Comparison of ENCODE assay signal across 9 mouse cellular contexts in genomic region chr15:101233641-101234275, GRCm38 (mm10). TPM values are rescaled to one million over a fixed set of nuclear protein-coding genes. Genes with fewer than 3 reads are reported as not detected.
A peak's percentile ranks its signal among the peaks of the same experiment; 100 is the strongest.
DNase-seq lines count a peak whose midpoint lies in the region; ATAC-seq lines count a peak whose summit lies in the region.
"Had no signal": no experiment of that assay in that cellular context is flagged by ENCODE, and none has a peak within 500 bp of the region (broad histone marks: within the 10 kb centered on the region; RNA-seq: fewer than 3 reads in every experiment).

No protein-coding gene starts in this region.

- 30% methylated on average over 11 of the region's 11 CpGs for WGBS in midbrain, embryonic 11.5 days
- 31% methylated on average over 11 of the region's 11 CpGs for WGBS in midbrain, embryonic 14.5 days
- 27% methylated on average over 11 of the region's 11 CpGs for WGBS in embryonic facial prominence, embryonic 14.5 days
- 26% methylated on average over 11 of the region's 11 CpGs for WGBS in lung, embryonic 15.5 days
- WGBS in neural tube, embryonic 15.5 days: 20% methylated on average over 11 of the region's 11 CpGs

- peak; percentile 80 for DNase-seq in midbrain, embryonic 11.5 days (ENCODE audit: low spot score, missing footprints)
- DNase-seq in midbrain, embryonic 14.5 days: no peak
- no peak for DNase-seq in embryonic facial prominence, embryonic 14.5 days (ENCODE audit: low spot score)
- no peak for DNase-seq in frontal cortex, postnatal 36 days (ENCODE audit: low spot score in 2 of 2)
- DNase-seq: kidney, adult 8-10 months had no signal

- H3K4me1 ChIP-seq in midbrain, embryonic 11.5 days (ENCODE audit: control insufficient read depth, insufficient read depth, low read length): peaks cover 4% of the 10 kb centered on the region; the same call in 1 of the 2 replicates
- H3K4me1 ChIP-seq in midbrain, embryonic 14.5 days (ENCODE audit: control insufficient read depth, insufficient read depth, low read length): 0 out of 2 replicates have a peak, but pooled peaks cover 1% of the 10 kb centered on the region
- H3K4me1 ChIP-seq in embryonic facial prominence, embryonic 14.5 days (ENCODE audit: control insufficient read depth, insufficient read depth, low read length): peaks cover 9% of the 10 kb centered on the region
- peaks cover 60% of the 10 kb centered on the region for H3K4me1 ChIP-seq in lung, embryonic 15.5 days
- peaks cover 9% of the 10 kb centered on the region for H3K4me1 ChIP-seq in neural tube, embryonic 15.5 days

- H3K9me3 ChIP-seq in midbrain, embryonic 11.5 days (ENCODE audit: control insufficient read depth, low read length): no peaks in the 10 kb centered on the region
- no peaks in the 10 kb centered on the region for H3K9me3 ChIP-seq in midbrain, embryonic 14.5 days (ENCODE audit: control insufficient read depth, low read length)
- no peaks in the 10 kb centered on the region for H3K9me3 ChIP-seq in embryonic facial prominence, embryonic 14.5 days (ENCODE audit: control insufficient read depth, low read length)
- no peaks in the 10 kb centered on the region for H3K9me3 ChIP-seq in lung, embryonic 15.5 days
- no peaks in the 10 kb centered on the region for H3K9me3 ChIP-seq in neural tube, embryonic 15.5 days (replicated peaks)

- H3K4me2 ChIP-seq in midbrain, embryonic 11.5 days: no peak overlapping the region
- H3K4me2 ChIP-seq in midbrain, embryonic 14.5 days (ENCODE audit: low read length): no peak overlapping the region
- no peak overlapping the region for H3K4me2 ChIP-seq in embryonic facial prominence, embryonic 14.5 days (ENCODE audit: low read depth, low read length)
- peak overlapping the region; percentile 9; the same call in 1 of the 2 replicates for H3K4me2 ChIP-seq in lung, embryonic 15.5 days
- no peak overlapping the region for H3K4me2 ChIP-seq in neural tube, embryonic 15.5 days

- no peak overlapping the region for H3K27ac ChIP-seq in midbrain, embryonic 11.5 days (ENCODE audit: low read depth, low read length)
- H3K27ac ChIP-seq in midbrain, embryonic 14.5 days (replicated peaks; ENCODE audit: low read depth, low read length): no peak overlapping the region
- peak overlapping the region; percentile 13; the same call in 1 of the 2 replicates for H3K27ac ChIP-seq in embryonic facial prominence, embryonic 14.5 days (replicated peaks; ENCODE audit: low read depth, low read length)
- peak overlapping the region; percentile 94 for H3K27ac ChIP-seq in lung, embryonic 15.5 days
- no peak overlapping the region for H3K27ac ChIP-seq in neural tube, embryonic 15.5 days (replicated peaks)
- H3K27ac ChIP-seq: macrophage had no signal

- ATAC-seq in midbrain, embryonic 11.5 days (ENCODE audit: low FRiP score): no peak
- no peak for ATAC-seq in midbrain, embryonic 14.5 days (ENCODE audit: low FRiP score, low TSS enrichment)
- ATAC-seq in embryonic facial prominence, embryonic 14.5 days (ENCODE audit: low read depth): no peak
- ATAC-seq in lung, embryonic 15.5 days (ENCODE audit: borderline replicate concordance, extremely low read depth, low FRiP score, low TSS enrichment): peak; percentile 69
- ATAC-seq in neural tube, embryonic 15.5 days (ENCODE audit: low FRiP score): no peak
- no peak for ATAC-seq in monocyte, adult 5-6 weeks (replicated peaks; ENCODE audit: insufficient number of reproducible peaks, low FRiP score, low TSS enrichment, poor library complexity, severe bottlenecking)

- H3K4me3 ChIP-seq in midbrain, embryonic 11.5 days (ENCODE audit: low read depth, low read length): no peak overlapping the region
- H3K4me3 ChIP-seq in midbrain, embryonic 14.5 days (replicated peaks; ENCODE audit: low read depth, low read length): no peak overlapping the region
- no peak overlapping the region for H3K4me3 ChIP-seq in embryonic facial prominence, embryonic 14.5 days (ENCODE audit: low read depth, low read length)
- H3K4me3 ChIP-seq in lung, embryonic 15.5 days: no peak overlapping the region
- H3K4me3 ChIP-seq in neural tube, embryonic 15.5 days (replicated peaks): no peak overlapping the region

- no peaks in the 10 kb centered on the region; the same call in 1 of the 2 replicates for H3K27me3 ChIP-seq in midbrain, embryonic 11.5 days (ENCODE audit: control insufficient read depth, insufficient read depth, low read length)
- H3K27me3 ChIP-seq in midbrain, embryonic 14.5 days (ENCODE audit: control insufficient read depth, insufficient read depth, low read length): 0 out of 2 replicates have a peak, but pooled peaks cover 3% of the 10 kb centered on the region
- no peaks in the 10 kb centered on the region for H3K27me3 ChIP-seq in embryonic facial prominence, embryonic 14.5 days (replicated peaks; ENCODE audit: control insufficient read depth, insufficient read depth, low read length)
- H3K27me3 ChIP-seq in lung, embryonic 15.5 days: peaks cover 3% of the 10 kb centered on the region; the same call in 1 of the 2 replicates
- H3K27me3 ChIP-seq in neural tube, embryonic 15.5 days (replicated peaks): no peaks in the 10 kb centered on the region

- peaks cover 7% of the 10 kb centered on the region; the same call in 1 of the 2 replicates for H3K36me3 ChIP-seq in midbrain, embryonic 11.5 days (ENCODE audit: control insufficient read depth, insufficient read depth, low read length)
- 0 out of 2 replicates have a peak, but pooled peaks cover 10% of the 10 kb centered on the region for H3K36me3 ChIP-seq in midbrain, embryonic 14.5 days (ENCODE audit: control insufficient read depth, insufficient read depth, low read length)
- peaks cover 38% of the 10 kb centered on the region for H3K36me3 ChIP-seq in embryonic facial prominence, embryonic 14.5 days (ENCODE audit: control insufficient read depth, insufficient read depth, low read length)
- H3K36me3 ChIP-seq in lung, embryonic 15.5 days: peaks cover 32% of the 10 kb centered on the region
- no peaks in the 10 kb centered on the region for H3K36me3 ChIP-seq in neural tube, embryonic 15.5 days

- H3K9ac ChIP-seq in midbrain, embryonic 11.5 days (ENCODE audit: low read length): no peak overlapping the region
- no peak overlapping the region for H3K9ac ChIP-seq in midbrain, embryonic 14.5 days (replicated peaks; ENCODE audit: low read length)
- H3K9ac ChIP-seq in embryonic facial prominence, embryonic 14.5 days (ENCODE audit: low read depth, low read length): no peak overlapping the region
- no peak overlapping the region for H3K9ac ChIP-seq in lung, embryonic 15.5 days
- H3K9ac ChIP-seq in neural tube, embryonic 15.5 days (replicated peaks): no peak overlapping the region

RNA-seq across cellular contexts. Expression of gene Grasp, which starts 9.8 kb away (rescaled TPM):
- polyA plus RNA-seq in midbrain, embryonic 11.5 days (2014; fragmentation: Nextera tagmentation; extraction: Ambion mirVana): 3.6 and 4.5 TPM in 2 replicates
- 0.93 and 0.97 TPM in 2 replicates for polyA plus RNA-seq in midbrain, embryonic 14.5 days (2014; fragmentation: Nextera tagmentation; extraction: Ambion mirVana)
- 6.1 and 7.9 TPM in 2 replicates for polyA plus RNA-seq in embryonic facial prominence, embryonic 14.5 days (2014; fragmentation: Nextera tagmentation; extraction: Ambion mirVana)
- 6.9 and 7.9 TPM in 2 replicates for polyA plus RNA-seq in lung, embryonic 15.5 days (2015; fragmentation: Nextera tagmentation; extraction: Ambion mirVana)
- 2.2 and 2.5 TPM in 2 replicates for polyA plus RNA-seq in neural tube, embryonic 15.5 days (2015; fragmentation: Nextera tagmentation; extraction: Ambion mirVana)
- 4.9 to 10.8 TPM (median 9.0 TPM) in 3 replicates for total RNA-seq in monocyte, adult 5-6 weeks (2017)

RNA-seq across cellular contexts. Expression of gene Nr4a1, which starts 20.3 kb away (rescaled TPM):
- polyA plus RNA-seq in midbrain, embryonic 11.5 days (2014; fragmentation: Nextera tagmentation; extraction: Ambion mirVana): 1.3 TPM in 2 replicates
- 2.9 and 3.5 TPM in 2 replicates for polyA plus RNA-seq in midbrain, embryonic 14.5 days (2014; fragmentation: Nextera tagmentation; extraction: Ambion mirVana)
- polyA plus RNA-seq in embryonic facial prominence, embryonic 14.5 days (2014; fragmentation: Nextera tagmentation; extraction: Ambion mirVana): 11.5 and 12.4 TPM in 2 replicates
- polyA plus RNA-seq in lung, embryonic 15.5 days (2015; fragmentation: Nextera tagmentation; extraction: Ambion mirVana): 9.2 and 9.9 TPM in 2 replicates
- polyA plus RNA-seq in neural tube, embryonic 15.5 days (2015; fragmentation: Nextera tagmentation; extraction: Ambion mirVana): 7.9 and 10.6 TPM in 2 replicates
- 717 to 1,434 TPM (median 717 TPM) in 3 replicates for total RNA-seq in monocyte, adult 5-6 weeks (2017)

RNA-seq across cellular contexts. Expression of gene Atg101, which starts 50.3 kb away (rescaled TPM):
- 57.9 and 67.4 TPM in 2 replicates for polyA plus RNA-seq in midbrain, embryonic 11.5 days (2014; fragmentation: Nextera tagmentation; extraction: Ambion mirVana)
- polyA plus RNA-seq in midbrain, embryonic 14.5 days (2014; fragmentation: Nextera tagmentation; extraction: Ambion mirVana): 61.2 and 87.4 TPM in 2 replicates
- polyA plus RNA-seq in embryonic facial prominence, embryonic 14.5 days (2014; fragmentation: Nextera tagmentation; extraction: Ambion mirVana): 49.9 and 62.0 TPM in 2 replicates
- polyA plus RNA-seq in lung, embryonic 15.5 days (2015; fragmentation: Nextera tagmentation; extraction: Ambion mirVana): 74.5 and 76.8 TPM in 2 replicates
- polyA plus RNA-seq in neural tube, embryonic 15.5 days (2015; fragmentation: Nextera tagmentation; extraction: Ambion mirVana): 77.2 TPM in 2 replicates
- 52.9 to 72.0 TPM (median 58.7 TPM) in 3 replicates for total RNA-seq in monocyte, adult 5-6 weeks (2017)

RNA-seq across cellular contexts. Expression of gene 6030408B16Rik, which starts 59.3 kb away (rescaled TPM):
- polyA plus RNA-seq in midbrain, embryonic 11.5 days (2014; fragmentation: Nextera tagmentation; extraction: Ambion mirVana): 0.33 TPM in 1 of 2 replicates, not detected in the other
- polyA plus RNA-seq in midbrain, embryonic 14.5 days (2014; fragmentation: Nextera tagmentation; extraction: Ambion mirVana): 0.30 and 0.51 TPM in 2 replicates
- 0.79 and 0.84 TPM in 2 replicates for polyA plus RNA-seq in embryonic facial prominence, embryonic 14.5 days (2014; fragmentation: Nextera tagmentation; extraction: Ambion mirVana)
- polyA plus RNA-seq in lung, embryonic 15.5 days (2015; fragmentation: Nextera tagmentation; extraction: Ambion mirVana): 48.1 and 50.0 TPM in 2 replicates
- polyA plus RNA-seq in neural tube, embryonic 15.5 days (2015; fragmentation: Nextera tagmentation; extraction: Ambion mirVana): 0.44 and 0.63 TPM in 2 replicates
- total RNA-seq in monocyte, adult 5-6 weeks (2017): 0.75 to 1.4 TPM in 2 of 3 replicates, not detected in the other
- polyA plus RNA-seq: macrophage had no signal

RNA-seq across cellular contexts. Expression of gene Acvr1b, which starts 59.9 kb away (rescaled TPM):
- 14.7 and 15.2 TPM in 2 replicates for polyA plus RNA-seq in midbrain, embryonic 11.5 days (2014; fragmentation: Nextera tagmentation; extraction: Ambion mirVana)
- 30.4 and 39.0 TPM in 2 replicates for polyA plus RNA-seq in midbrain, embryonic 14.5 days (2014; fragmentation: Nextera tagmentation; extraction: Ambion mirVana)
- polyA plus RNA-seq in embryonic facial prominence, embryonic 14.5 days (2014; fragmentation: Nextera tagmentation; extraction: Ambion mirVana): 10.2 and 10.7 TPM in 2 replicates
- 5.9 and 6.0 TPM in 2 replicates for polyA plus RNA-seq in lung, embryonic 15.5 days (2015; fragmentation: Nextera tagmentation; extraction: Ambion mirVana)
- polyA plus RNA-seq in neural tube, embryonic 15.5 days (2015; fragmentation: Nextera tagmentation; extraction: Ambion mirVana): 19.3 and 23.1 TPM in 2 replicates
- total RNA-seq in monocyte, adult 5-6 weeks (2017): 14.2 to 16.4 TPM (median 14.2 TPM) in 3 replicates

Comparison
In these comparisons a context has a peak if more than half of its experiments do, and no peak if none do; other contexts are left out.
1. H3K27ac ChIP-seq: peak in embryonic facial prominence, embryonic 14.5 days (single experiment) and lung, embryonic 15.5 days (single experiment); none in midbrain, embryonic 11.5 days (single experiment), midbrain, embryonic 14.5 days (single experiment) and neural tube, embryonic 15.5 days (single experiment).